Mouse (Mus musculus) heart, adult 9 months (tissue): ENCODE measurements at regions not wholly inside any gene's neighbourhood (a gene's known extent, or its start where the extent isn't known, plus 50 kb on each side); places are given as distances from the start of the nearest gene placed in this dataset.

ENCODE experiments used
- DNase-seq, 2 experiments: peaks; one replicate each; pipeline ENCODE4 v3.0.0; 2022; ENCODE audit warnings: low spot score in 2 of 2

DNA sequence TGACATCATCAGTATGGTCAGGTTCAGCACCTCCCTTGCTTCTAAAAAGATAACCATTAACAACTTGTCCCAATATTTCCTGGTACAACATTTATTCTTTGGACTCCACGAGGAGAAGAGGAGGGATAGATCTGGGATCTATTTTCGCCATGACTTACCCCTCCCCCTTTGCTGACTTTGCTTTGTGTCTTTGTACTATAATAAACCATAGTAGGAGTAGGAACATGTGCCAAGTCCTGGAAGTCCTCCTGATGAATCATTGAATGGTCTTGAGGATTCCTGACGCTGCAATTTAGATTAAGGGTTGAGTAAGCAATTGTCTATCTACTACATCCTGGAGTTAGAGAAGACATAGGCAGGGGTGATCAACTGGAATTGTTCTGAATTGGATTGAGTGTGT is 71.2 kb downstream of the Rbm11 start:
- no peak for DNase-seq

DNA sequence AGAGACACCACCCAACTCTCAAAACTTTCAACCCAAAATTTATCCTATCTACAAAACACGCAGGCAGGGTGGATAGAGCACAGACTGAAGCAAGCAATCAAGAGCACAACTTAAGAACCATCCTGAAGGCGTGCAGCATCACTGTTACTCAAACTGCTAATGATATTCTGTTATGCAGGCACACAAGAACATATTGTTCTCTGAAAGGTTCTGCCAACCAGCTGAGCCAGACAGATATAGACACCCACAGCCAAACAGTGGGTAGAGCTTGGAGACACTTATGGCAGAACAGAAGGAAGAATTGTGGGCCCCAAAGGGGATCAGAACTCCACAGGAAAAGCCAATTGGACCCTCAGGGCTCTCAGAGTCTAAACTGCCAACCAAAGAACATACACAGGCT is 74.9 kb downstream of the Rbm11 start:
- no peak for DNase-seq

DNA sequence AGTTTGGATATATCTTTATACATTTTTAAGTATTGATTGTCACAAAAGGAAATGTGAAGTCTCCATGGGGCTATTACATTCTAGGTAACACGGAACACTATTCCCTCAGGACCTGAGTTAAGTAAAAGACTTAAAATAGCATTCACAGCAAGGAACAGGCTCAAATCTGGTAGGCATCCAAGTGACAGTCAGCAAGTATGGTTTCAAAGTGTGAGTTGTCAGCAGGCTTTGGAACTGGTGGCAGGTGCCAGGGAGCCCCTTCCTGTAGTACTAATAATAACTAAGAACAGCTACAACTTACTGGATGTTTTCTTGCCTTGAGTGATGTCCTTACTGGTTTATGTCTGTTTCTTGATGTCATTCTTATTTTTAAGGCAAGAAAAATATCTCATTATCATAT is 79.5 kb downstream of the Rbm11 start:
- peak in 1 of 2 experiments; percentile 14 for DNase-seq

DNA sequence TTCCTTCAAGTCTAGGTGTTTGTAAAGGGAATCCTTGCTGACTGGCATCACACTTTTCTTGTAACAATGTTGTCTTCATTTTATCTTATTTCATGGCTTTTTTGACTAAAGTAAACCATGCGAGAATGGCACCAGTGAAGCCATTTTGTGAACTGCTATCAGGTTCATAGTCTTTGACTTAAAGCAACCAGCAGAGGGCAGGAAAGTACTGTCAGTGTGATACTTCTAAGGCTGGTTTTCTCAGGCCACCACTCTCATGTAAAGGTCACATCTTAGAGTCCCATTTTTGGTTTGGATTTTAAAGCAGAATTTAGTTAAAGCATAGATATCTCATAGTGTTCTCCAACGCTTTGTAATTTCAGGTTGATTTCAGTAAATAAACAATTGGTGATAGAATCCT is 83.2 kb downstream of the Rbm11 start:
- DNase-seq: no peak

DNA sequence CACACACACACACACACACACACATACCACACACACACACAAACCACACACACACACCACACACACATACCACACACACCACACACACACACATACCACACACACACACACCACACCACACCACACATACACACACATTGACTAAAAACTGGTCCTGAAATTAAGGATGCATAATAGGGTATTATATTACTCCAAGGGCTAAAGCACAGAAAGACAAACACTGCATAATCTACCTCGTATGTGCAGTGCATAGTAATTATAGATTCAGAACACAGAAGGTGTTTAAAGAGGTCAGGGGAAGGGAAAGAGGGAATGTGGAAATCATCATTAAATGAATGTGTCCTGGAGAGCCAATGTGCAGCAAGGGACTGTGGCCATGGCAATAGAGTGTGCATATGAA is 84.5 kb downstream of the Rbm11 start:
- no peak for DNase-seq
